Mouse (Mus musculus) olfactory bulb, adult 2 months (tissue): Measurements from ENCODE around the gene Usp37. TPM values are rescaled to one million over a fixed set of nuclear protein-coding genes. Genes with fewer than 3 reads are reported as not detected.

ENCODE experiments used
- H3K27ac ChIP-seq: fragments of 200-500 bp; 2 replicates; pipeline ENCODE4 v1.5.1; 2012; ENCODE audit warnings: low read depth, low read length; ENCODE audit not compliant: insufficient read depth
- H3K4me1 ChIP-seq: fragments of 200-500 bp; 2 replicates; pipeline ENCODE4 v1.6.1; 2012; ENCODE audit warnings: low read length; ENCODE audit not compliant: control insufficient read depth, insufficient read depth
- H3K4me3 ChIP-seq: fragments of 200-500 bp; 2 replicates; pipeline ENCODE4 v1.5.1; 2012; ENCODE audit warnings: mild to moderate bottlenecking, low read depth, low read length, moderate library complexity; ENCODE audit not compliant: insufficient read depth
- CTCF ChIP-seq: fragments of 200-500 bp; IDR thresholded peaks from 2 replicates; pipeline ENCODE4 v1.5.1; 2012; ENCODE audit warnings: low read depth, mild to moderate bottlenecking, low read length, moderate library complexity; ENCODE audit not compliant: insufficient read depth
- POLR2A ChIP-seq: fragments of 200-500 bp; IDR thresholded peaks from 2 replicates; pipeline ENCODE4 v1.6.1; 2012; ENCODE audit warnings: mild to moderate bottlenecking, low read depth, low read length, moderate library complexity; ENCODE audit not compliant: insufficient read depth
- WGBS: fragments of 180-500 bp; shearing (Covaris S2); methylation state at CpG from one replicate; pipeline ENCODE4 v1.1.7; 2018; 5-methylcytosine and 5-hydroxymethylcytosine counted together
- polyA plus RNA-seq: library from polyadenylated mRNA; stranded (reverse); fragments of >200 nt; gene quantifications from 2 replicates; pipeline ENCODE4 v1.2.4, GENCODE M21; 2012; ENCODE audit warnings: low replicate concordance; ENCODE audit not compliant: missing spikeins, insufficient read depth, insufficient read length

Usp37 gene
- polyA plus RNA-seq, 1 experiment = not detected

- H3K27ac ChIP-seq = no peak overlapping the region
- 90% methylated on average over 6 of the region's 6 CpGs for WGBS
These were observed 108.5 kb downstream of the Usp37 start for GRCm38 (mm10) chr1:74435563-74435962.

DNA sequence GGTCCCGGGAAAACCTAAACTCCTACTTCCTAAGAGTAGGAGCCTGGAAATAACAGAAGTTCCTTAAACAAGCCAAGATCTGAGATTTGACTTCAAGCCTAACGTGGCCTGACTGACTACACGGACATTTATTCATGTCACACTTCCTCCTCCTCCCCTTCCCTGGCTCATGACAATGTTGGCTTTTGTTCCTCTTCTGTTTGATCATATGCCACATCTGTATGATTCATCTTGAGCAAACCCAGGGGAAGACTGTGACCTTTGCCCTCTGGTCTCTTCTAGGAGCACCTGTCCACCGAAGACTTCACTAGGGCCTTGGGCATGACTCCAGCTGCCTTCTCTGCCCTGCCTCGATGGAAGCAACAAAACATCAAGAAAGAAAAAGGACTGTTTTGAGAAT is 109.5 kb downstream of the Usp37 start:
- Histone ChIP-seq H3K27ac (no peak overlapping the region), H3K4me3 (no peak overlapping the region), H3K4me1 (no peaks in the 10 kb centered on the region)
- WGBS = 77% methylated on average over 5 of the region's 5 CpGs
- TF ChIP-seq CTCF = no peak
- no peak for TF ChIP-seq POLR2A

More at GRCm38 (mm10) chr1:74435563-74435962, 108.5 kb downstream of the Usp37 start:
- Histone ChIP-seq H3K4me1 (no peaks in the 10 kb centered on the region), H3K4me3 (no peak overlapping the region)
- no peak for TF ChIP-seq CTCF
- TF ChIP-seq POLR2A = no peak

DNA sequence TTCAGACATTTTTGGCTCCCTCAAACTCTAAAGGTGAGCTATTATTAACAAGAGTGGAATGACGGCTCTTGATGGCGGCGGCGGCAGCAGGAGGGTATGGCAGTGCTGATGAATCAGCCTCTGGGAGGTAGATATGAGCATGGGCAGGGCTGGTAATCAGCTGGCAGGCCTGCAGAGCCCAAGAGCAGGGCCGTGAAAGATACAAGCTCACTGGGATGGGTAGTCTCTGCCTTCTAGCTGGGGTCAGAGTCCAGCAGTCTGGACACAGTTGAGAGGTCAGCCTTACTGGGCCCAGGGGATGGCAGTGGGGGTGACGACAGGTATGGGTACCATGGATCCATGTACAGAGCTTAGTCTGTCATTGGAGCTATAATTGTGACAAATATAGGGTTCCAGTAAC is 110.9 kb downstream of the Usp37 start:
- Histone ChIP-seq H3K4me1 (no peaks in the 10 kb centered on the region), H3K4me3 (no peak overlapping the region), H3K27ac (no peak overlapping the region)
- WGBS = 75% methylated on average over 6 of the region's 6 CpGs
- no peak for TF ChIP-seq CTCF
- no peak for TF ChIP-seq POLR2A

DNA sequence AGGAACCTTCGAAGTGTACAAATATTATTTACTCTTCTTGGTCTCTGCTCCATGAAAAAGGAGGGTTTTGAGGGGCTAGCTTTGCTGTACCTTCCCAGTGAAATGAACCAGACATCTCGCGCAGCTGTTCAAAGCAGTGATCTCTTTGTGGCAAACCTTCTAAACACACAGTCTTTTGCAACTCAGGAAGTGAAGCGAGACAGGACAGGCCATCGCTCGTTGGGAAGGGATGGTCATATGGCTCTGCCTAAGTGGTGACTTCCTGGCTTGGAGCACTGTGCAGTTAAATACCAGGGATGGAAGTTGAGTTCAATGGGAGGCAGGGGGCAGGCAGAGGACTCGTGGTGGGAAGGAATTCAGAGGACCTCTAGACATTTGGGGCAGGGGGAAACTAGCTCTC is 118.2 kb downstream of the Usp37 start:
- no peak for TF ChIP-seq CTCF
- no peak for TF ChIP-seq POLR2A

DNA sequence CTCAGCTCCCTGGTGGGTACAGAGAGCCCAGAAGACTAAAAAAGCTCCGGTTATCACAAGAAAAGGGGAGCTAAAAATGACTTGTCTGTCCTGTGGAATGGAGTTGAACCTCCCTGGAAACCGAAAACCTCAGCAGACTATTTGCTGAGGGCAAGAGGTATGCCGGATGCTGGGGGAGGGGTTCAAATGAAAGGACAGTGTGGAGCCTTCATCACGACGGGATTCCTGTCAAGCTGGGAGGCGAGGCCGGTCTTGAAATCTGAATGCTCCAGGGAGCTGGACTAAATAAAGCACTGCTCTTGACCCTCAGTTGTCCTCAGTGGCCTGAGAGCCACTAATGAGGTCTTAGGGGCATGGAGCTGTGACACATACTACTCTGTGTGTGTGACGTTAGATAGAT is 120.9 kb downstream of the Usp37 start:
- Histone ChIP-seq H3K4me3 (no peak overlapping the region), H3K4me1 (peaks cover 4% of the 10 kb centered on the region; the same call in 1 of the 2 replicates), H3K27ac (no peak overlapping the region)
- WGBS = 46% methylated on average over 8 of the region's 8 CpGs
- TF ChIP-seq POLR2A = no peak
- no peak for TF ChIP-seq CTCF

More for the DNA sequence above, 118.2 kb downstream of the Usp37 start:
- no peak overlapping the region for H3K27ac ChIP-seq
- H3K4me3 ChIP-seq = no peak overlapping the region
- WGBS = 83% methylated on average over 7 of the region's 7 CpGs
- H3K4me1 ChIP-seq = peaks cover 4% of the 10 kb centered on the region; the same call in 1 of the 2 replicates

DNA sequence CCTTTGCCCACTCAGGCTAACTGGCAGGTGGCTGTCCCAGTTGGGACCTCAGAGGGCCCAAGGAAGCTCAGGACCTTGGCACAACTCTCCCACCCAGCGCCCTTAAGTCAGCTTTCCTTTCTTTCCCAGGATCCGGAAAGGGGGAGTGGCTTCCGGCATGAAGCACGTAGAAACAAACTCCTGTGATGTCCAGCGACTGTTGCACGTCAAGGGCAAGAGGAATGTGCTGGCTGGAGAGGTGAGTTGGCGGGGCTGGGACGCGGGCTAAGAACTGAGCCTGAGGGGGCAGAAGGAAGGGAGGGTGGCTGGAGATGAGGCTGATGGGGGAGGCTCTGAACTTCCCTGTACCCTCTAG is 124.7 kb downstream of the Usp37 start:
- no peak overlapping the region for H3K4me3 ChIP-seq

GRCm38 (mm10) chr1:74418747-74419439 is 125.2 kb downstream of the Usp37 start:
- WGBS = 70% methylated on average over 17 of the region's 17 CpGs
- Histone ChIP-seq H3K4me3 (no peak overlapping the region), H3K27ac (no peak overlapping the region), H3K4me1 (peaks cover 4% of the 10 kb centered on the region; the same call in 1 of the 2 replicates)
- TF ChIP-seq POLR2A = no peak
- no peak for TF ChIP-seq CTCF

More for the DNA sequence above, 124.7 kb downstream of the Usp37 start:
- Histone ChIP-seq H3K4me1 (peaks cover 4% of the 10 kb centered on the region; the same call in 1 of the 2 replicates), H3K27ac (no peak overlapping the region)
- WGBS = 70% methylated on average over 9 of the region's 9 CpGs
- TF ChIP-seq POLR2A = no peak

DNA sequence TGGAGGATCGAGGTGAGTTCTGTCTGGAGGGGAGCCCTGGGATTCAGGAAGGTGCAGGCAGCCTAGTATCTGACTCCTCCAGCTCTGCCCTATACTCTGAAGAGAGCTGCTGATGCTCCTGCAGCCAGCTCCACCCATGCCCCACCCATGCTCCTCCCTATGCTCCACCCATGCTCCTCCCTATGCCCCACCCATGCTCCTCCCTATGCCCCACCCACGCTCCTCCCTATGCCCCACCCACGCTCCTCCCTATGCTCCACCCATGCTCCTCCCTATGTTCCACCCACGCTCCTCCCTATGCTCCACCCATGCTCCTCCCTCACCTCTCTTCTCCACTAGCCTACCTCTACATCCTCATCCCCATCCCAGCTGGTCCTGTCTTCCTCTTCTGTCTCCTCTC is 128.9 kb downstream of the Usp37 start:
- TF ChIP-seq CTCF = no peak
- TF ChIP-seq POLR2A = no peak
- H3K4me1 ChIP-seq = no peaks in the 10 kb centered on the region
- no peak overlapping the region for H3K4me3 ChIP-seq
- 55% methylated on average over 4 of the region's 4 CpGs for WGBS
- no peak overlapping the region for H3K27ac ChIP-seq

- Histone ChIP-seq H3K4me1 (peaks cover 5% of the 10 kb centered on the region; the same call in 1 of the 2 replicates), H3K4me3 (no peak overlapping the region), H3K27ac (no peak overlapping the region)
- TF ChIP-seq CTCF (no peak), POLR2A (no peak)
- WGBS = 83% methylated on average over 8 of the region's 8 CpGs
These were observed 131.4 kb downstream of the Usp37 start for GRCm38 (mm10) chr1:74412711-74413110.

DNA sequence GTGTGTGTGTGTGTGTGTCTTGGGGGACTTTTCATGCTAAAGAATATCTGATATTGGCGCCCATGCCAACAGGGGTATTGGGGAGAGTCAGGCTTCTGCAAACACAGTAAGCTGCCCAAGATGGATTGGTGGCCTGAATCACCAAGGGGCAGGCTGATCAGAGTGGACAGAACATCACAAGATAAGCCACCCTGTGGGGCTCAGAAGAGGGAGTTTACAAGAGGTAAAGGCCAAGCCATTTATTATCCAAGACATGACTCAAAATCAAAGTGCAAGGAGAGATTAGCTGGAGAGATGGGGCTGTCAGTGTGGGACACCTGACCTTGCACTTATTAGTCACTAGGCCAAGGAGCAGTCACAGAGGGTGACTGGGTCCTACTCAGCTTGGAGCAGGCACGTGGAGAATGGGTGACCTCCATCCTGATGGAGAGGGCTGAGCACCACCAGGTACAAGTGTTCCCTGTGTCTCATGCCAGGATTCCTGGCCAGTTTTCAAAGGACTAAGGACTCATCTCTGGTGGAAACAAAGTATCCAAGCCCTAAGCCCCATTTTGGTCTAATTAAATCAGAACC is 132.2 kb downstream of the Usp37 start:
- 64% methylated on average over 2 of the region's 2 CpGs for WGBS
- TF ChIP-seq POLR2A (no peak), CTCF (no peak)
- peaks cover 5% of the 10 kb centered on the region; the same call in 1 of the 2 replicates for H3K4me1 ChIP-seq

More for the DNA sequence above, 132.2 kb downstream of the Usp37 start:
- no peak overlapping the region for H3K27ac ChIP-seq
- no peak overlapping the region for H3K4me3 ChIP-seq
